Mouse (Mus musculus) kidney, adult 2 months (tissue): ENCODE measurements around the gene Acsbg1. TPM values are rescaled to one million over a fixed set of nuclear protein-coding genes. Genes with fewer than 3 reads are reported as not detected.

Experiments
- DNase-seq: peaks from one replicate; pipeline ENCODE4 v3.0.0; 2021
- H3K27ac ChIP-seq: fragments of 200-500 bp; 2 replicates; pipeline ENCODE4 v1.5.1; 2012; ENCODE audit warnings: low read depth, low read length, control low read depth, inconsistent platforms; ENCODE audit not compliant: insufficient read depth
- H3K27me3 ChIP-seq: fragments of 200-500 bp; replicated peaks from 2 replicates; pipeline ENCODE4 v1.6.1; 2012; ENCODE audit warnings: mild to moderate bottlenecking, moderate library complexity, low read length, inconsistent platforms; ENCODE audit not compliant: control insufficient read depth, insufficient read depth
- H3K36me3 ChIP-seq: fragments of 200-500 bp; 2 replicates; pipeline ENCODE4 v1.6.1; 2012; ENCODE audit warnings: mild to moderate bottlenecking, moderate library complexity, low read length, inconsistent platforms; ENCODE audit not compliant: control insufficient read depth, insufficient read depth
- H3K4me1 ChIP-seq: fragments of 200-500 bp; 2 replicates; pipeline ENCODE4 v1.6.1; 2011; ENCODE audit warnings: low read length; ENCODE audit not compliant: control insufficient read depth, insufficient read depth
- H3K4me3 ChIP-seq: fragments of 200-500 bp; 2 replicates; pipeline ENCODE4 v1.5.1; 2011; ENCODE audit warnings: mild to moderate bottlenecking, low read depth, low read length, control low read depth; ENCODE audit not compliant: insufficient read depth
- CTCF ChIP-seq: fragments of 200-500 bp; conservative IDR thresholded peaks from 2 replicates; pipeline ENCODE4 v1.5.1; 2011; ENCODE audit warnings: low read depth, mild to moderate bottlenecking, control low read depth, low read length, moderate library complexity, mixed read lengths; ENCODE audit not compliant: insufficient read depth, insufficient read length
- POLR2A ChIP-seq: fragments of 200-500 bp; IDR thresholded peaks from one replicate; pipeline ENCODE4 v1.6.1; 2011; ENCODE audit warnings: low read depth, low read length, control low read depth
- WGBS: fragments of 180-500 bp; shearing (Covaris S2); methylation state at CpG from one replicate; pipeline ENCODE4 v1.1.7; 2018; 5-methylcytosine and 5-hydroxymethylcytosine counted together
- polyA plus RNA-seq: library from polyadenylated mRNA; depleted of rRNA; stranded (reverse); fragments of >200 nt; gene quantifications from 2 replicates; pipeline ENCODE4 v1.2.3, GENCODE M21; 2012; rRNA removed

The Acsbg1 gene
- polyA plus RNA-seq, 1 experiment: 1.1 TPM

DNA sequence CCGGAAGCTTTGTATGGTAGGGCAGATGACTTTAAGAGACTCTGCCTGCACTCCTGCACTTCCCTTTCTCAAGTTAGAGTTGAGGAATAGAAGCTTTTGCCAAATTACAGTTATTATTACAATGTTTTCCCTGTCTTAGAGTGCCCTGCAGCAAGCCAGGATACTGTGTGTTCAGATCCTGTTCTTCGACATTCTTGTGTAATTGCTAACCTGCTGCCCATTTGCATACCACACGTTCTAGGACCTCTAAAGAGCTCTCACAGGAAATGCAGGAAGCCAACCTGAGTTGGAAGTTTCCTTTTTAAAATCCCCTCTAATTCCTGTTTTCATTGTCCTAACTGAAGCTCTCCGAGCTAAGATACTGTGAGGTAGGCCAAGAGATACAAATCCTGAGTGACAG is 94.7 kb downstream of the Acsbg1 start:
- peak; percentile 36 for DNase-seq
- Histone ChIP-seq H3K36me3 (no peaks in the 10 kb centered on the region), H3K27ac (no peak overlapping the region), H3K27me3 (no peaks in the 10 kb centered on the region), H3K4me3 (no peak overlapping the region), H3K4me1 (peaks cover 3% of the 10 kb centered on the region; the same call in 1 of the 2 replicates)
- TF ChIP-seq CTCF: no peak
- no peak for TF ChIP-seq POLR2A
- WGBS: 46% methylated on average over 4 of the region's 4 CpGs

DNA sequence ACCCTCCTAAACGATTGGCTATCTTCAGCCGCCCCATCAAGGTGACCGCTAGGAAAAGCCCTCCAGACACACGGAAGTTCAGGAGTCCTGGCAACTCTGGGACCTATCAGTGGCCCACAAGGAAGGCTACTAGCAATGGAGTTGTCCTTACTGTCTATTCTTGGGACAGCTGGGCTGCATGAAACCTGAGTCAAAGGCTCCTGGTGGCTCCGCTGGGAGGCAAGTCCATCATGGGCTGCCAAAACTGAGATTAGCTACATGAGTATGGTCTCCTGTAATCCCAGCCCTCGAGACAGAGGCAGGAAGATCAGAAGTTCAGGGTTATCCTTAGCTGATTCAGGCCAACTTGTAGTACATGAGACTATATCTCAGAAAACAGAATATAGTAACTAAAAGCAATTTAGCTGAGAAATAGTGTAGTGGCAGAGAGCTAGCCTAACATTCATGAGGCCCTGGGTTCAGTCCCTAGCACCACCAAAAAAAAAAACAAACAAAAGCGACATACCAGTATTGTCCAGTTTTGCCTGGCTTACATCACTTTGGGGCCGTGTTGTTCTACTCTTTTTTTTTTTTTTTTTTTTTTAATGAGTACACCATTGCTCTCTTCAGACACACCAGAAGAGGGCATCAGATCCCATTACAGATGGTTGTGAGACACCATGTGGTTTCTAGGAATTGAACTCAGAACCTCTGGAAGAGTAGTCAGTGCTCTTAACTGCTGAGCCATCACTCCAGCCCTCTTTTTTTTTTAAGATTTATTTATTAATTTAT is 100.7 kb downstream of the Acsbg1 start:
- DNase-seq: no peak
- Histone ChIP-seq H3K27me3 (no peaks in the 10 kb centered on the region), H3K36me3 (no peaks in the 10 kb centered on the region), H3K4me3 (no peak overlapping the region), H3K4me1 (no peaks in the 10 kb centered on the region), H3K27ac (no peak overlapping the region)
- no peak for TF ChIP-seq POLR2A
- TF ChIP-seq CTCF: no peak
- 87% methylated on average over 8 of the region's 8 CpGs for WGBS

DNA sequence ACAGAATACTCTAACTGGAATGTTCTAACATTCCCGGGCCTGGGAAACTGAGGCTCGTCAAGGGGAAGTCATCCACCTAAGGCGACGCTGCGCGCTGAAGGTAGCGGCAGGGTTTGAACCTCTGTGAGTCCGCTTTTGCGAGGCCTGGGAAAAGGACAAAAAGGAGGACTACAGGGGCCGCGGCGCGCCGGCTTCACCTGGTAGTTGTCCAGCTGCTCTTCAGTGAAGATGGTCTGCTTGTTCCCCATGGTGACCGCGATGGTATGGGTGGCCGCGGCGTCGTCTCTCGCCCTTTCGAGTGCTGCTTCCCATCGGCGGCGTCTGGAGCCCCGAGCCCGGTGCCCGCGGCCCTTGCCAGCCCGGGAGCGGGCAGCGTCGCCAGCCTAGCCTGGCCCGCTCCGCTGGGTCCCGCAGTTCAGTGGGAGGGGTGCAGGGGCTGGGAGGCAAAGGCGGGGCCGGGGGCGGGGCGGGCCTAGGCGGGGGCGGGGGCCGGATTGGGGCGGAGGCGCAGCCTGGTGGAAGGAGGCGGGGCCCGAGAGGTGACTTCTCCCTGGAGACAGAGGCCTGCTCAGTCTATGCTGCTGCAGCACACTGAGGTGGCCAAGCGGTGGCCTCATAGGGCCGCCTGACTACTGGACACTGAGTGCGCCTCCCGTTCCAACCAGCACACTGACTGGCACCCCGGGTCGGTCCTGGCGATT is 101.7 kb downstream of the Acsbg1 start, which contains the start of gene Cib2:
Gene Cib2, minus strand, starts transcription at position 448 of the 701 bp plus-strand sequence.
- no peaks in the 10 kb centered on the region for H3K4me1 ChIP-seq
- WGBS: 3% methylated on average over 54 of the region's 54 CpGs
- no peaks in the 10 kb centered on the region for H3K36me3 ChIP-seq
- no peaks in the 10 kb centered on the region for H3K27me3 ChIP-seq
- TF ChIP-seq POLR2A (peak; percentile 65), CTCF (peak; percentile 52)
- DNase-seq: peak; percentile 93
- no peak within 1 kb of the TSS for H3K27ac ChIP-seq
- peak within 1 kb of the TSS; percentile 54 for H3K4me3 ChIP-seq

DNA sequence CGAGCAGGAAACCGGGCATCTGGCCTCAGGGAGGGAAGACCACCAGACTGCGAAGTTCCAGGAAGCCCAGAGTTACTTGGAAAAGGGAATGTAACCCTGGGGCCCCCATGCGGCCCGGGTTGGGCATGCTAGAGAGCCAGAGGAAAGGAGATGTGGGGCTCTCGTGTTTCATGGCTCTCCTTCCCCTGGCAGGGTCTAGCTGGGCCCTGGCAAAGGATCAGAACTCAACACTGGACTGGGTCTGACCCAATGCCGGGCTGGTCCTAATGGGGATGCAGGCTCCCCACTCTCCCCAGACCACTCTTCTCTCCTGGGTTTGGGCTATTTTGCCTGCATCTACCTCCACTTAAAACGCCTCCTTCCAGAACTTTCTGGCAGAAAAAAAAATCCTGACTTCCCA is 102.9 kb downstream of the Acsbg1 start:
- 82% methylated on average over 8 of the region's 8 CpGs for WGBS
- Histone ChIP-seq H3K36me3 (no peaks in the 10 kb centered on the region), H3K4me3 (no peak overlapping the region), H3K27ac (no peak overlapping the region), H3K27me3 (no peaks in the 10 kb centered on the region), H3K4me1 (no peaks in the 10 kb centered on the region)
- TF ChIP-seq POLR2A (no peak), CTCF (no peak)
- DNase-seq: no peak

DNA sequence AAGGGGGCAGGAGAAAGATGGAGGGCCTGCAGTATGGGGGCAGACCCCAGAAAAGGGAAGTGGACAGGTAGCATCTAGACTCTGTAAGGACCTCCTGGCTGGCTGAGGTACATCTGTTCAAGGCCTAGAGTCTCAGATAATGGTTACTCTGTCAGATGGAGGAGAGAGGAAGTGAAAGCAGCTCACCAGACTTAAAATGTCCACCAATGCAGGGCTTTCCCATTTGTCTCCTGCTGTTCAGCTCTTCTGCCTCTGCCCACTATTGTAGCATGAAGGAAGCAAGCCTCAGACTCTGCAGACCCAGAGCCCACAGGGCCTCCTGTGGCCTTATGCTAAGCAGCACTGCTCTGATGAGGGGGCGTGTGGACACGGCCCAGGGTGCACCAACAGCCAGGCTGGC is 106.6 kb downstream of the Acsbg1 start:
- H3K27ac ChIP-seq: no peak overlapping the region
- WGBS: 84% methylated on average over 2 of the region's 2 CpGs

More for the DNA sequence above, 106.6 kb downstream of the Acsbg1 start:
- H3K4me1 ChIP-seq: no peaks in the 10 kb centered on the region
- no peak for DNase-seq
- no peaks in the 10 kb centered on the region for H3K27me3 ChIP-seq
- no peak for TF ChIP-seq POLR2A
- no peak for TF ChIP-seq CTCF
- no peaks in the 10 kb centered on the region for H3K36me3 ChIP-seq
- H3K4me3 ChIP-seq: no peak overlapping the region

Other genes with a start within 250 kb of the Acsbg1 start
- 8.9 and 10.4 TPM in 2 replicates for gene Dmxl2, start 160.2 kb downstream of the Acsbg1 start, polyA plus RNA-seq
- not detected in 2 replicates for gene Sh2d7, start 122.9 kb downstream of the Acsbg1 start, polyA plus RNA-seq
- gene Cib2, start 101.7 kb downstream of the Acsbg1 start, polyA plus RNA-seq: 7.9 and 10.0 TPM in 2 replicates
- 105 and 122 TPM in 2 replicates for gene Idh3a, start 75.5 kb downstream of the Acsbg1 start, polyA plus RNA-seq
- gene Dnaja4, start 37.0 kb upstream of the Acsbg1 start, polyA plus RNA-seq: 7.0 and 9.6 TPM in 2 replicates
- gene Wdr61, start 72.6 kb upstream of the Acsbg1 start, polyA plus RNA-seq: 43.0 and 51.9 TPM in 2 replicates
- 0.29 and 1.1 TPM in 2 replicates for gene Crabp1, start 102.9 kb upstream of the Acsbg1 start, polyA plus RNA-seq
- gene Ireb2, start 201.9 kb upstream of the Acsbg1 start, polyA plus RNA-seq: 8.6 and 10.0 TPM in 2 replicates